Mouse (Mus musculus) left cerebral cortex, postnatal 10 days (tissue): ENCODE measurements at regions not wholly inside any gene's neighbourhood (a gene's known extent, or its start where the extent isn't known, plus 50 kb on each side); places are given as distances from the start of the nearest gene placed in this dataset.

Experiments
- DNase-seq, 2 experiments: peaks; one replicate each; pipeline ENCODE4 v3.0.0; 2021 to 2022; ENCODE audit warnings: low spot score in 2 of 2, mixed read lengths in 1 of 2; ENCODE audit errors: extremely low spot score in 1 of 2
- intact Hi-C: fragments of 180-260 bp; cut with DNase I; formaldehyde crosslinking; loops from one replicate; pipeline ENCODE4 v1.15.1; 2025

- intact Hi-C loops: no loop called here
- DNase-seq: no peak
These were observed 664.3 kb downstream of the Stpg2 start for GRCm38 (mm10) chr3:139869779-139870178.

DNA sequence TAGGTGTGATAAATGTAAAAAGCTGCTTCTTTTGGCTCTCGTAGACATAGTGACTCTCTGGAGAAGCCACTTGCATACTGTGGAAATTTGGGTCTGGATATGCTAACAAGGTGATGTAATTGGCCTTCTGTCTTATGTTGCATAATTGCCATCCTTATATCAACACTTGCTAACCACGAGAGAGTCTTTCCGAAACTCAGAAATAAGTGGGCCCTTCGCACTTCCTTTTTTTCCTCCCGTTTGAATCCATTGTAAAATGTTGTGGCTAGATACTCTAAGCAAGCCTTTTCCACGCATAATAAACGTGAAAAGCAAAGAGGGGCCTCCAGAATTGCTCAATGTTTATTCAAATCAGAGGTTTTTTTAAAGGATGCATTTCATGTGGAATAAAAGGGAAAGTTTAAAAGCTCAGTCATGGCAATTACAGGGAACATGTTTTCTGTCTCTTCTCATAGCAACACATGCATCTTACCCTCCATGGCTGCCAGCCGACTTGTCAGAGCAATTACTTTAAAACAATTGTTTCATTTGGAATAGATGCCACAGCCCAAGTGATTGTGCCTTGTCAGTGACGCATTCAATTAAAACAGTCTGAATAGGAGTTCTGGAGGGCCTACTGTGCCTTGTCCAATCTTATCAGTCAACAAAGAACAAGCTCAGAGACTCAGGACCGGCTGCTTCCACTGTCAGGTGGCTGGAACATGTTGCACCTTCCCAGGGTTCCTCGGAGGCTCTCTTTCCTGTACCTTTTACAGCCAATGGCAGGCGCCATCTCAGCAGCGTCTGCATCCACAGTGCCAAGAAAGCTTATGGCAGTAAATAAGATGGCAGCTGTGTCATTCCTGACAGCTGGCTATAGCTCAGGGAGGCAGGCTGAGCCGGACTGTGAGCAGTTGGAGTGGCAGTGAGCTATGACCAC lies 680.7 kb downstream of the Stpg2 start:
- peak in 1 of 2 experiments; percentile 1 for DNase-seq
- intact Hi-C loops: no loop called here

DNA sequence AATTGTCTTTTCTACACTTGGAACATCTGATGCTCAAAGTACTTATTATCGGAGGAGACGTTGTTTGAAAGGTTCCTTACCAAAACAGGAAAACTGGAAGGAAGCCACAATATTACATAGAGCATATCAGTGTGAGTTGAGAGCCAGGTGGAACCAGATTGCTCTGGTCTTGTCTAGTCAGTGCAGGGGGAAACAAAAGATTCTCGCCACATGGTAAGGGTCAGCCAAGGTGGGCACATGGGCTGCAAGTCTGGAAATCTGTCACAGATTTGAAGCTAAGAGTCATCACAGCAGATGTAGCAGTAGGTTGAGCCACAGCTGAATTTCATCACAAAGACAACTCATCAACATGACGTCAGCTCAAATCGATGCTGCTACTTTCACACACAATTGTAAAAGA lies 681.8 kb downstream of the Stpg2 start:
- intact Hi-C loops: no loop called here
- DNase-seq: no peak

GRCm38 (mm10) chr3:139888537-139888936 lies 683.0 kb downstream of the Stpg2 start:
- no peak for DNase-seq
- intact Hi-C loops: no loop called here

DNA sequence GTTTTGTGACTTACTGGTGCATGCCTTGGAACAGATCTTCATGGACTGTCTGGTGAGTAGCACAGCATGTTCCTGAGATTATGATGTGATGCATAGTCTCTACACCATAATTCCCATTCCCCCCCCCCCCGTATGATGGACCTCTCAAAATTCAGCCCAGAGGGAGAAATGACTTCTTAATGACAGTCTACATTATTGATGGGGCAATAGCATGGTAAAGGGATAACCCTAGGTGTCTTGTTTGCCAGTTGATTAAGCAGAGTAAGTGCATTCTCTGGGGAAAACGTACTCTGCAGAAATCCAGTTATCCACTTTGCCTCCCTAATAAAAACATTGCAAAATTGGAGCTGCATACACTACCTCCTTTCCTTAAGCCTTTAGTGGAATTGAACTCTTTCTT lies 684.7 kb downstream of the Stpg2 start:
- intact Hi-C loops: no loop called here

GRCm38 (mm10) chr3:139897894-139898293 lies 692.4 kb downstream of the Stpg2 start:
- intact Hi-C loops: no loop called here
- DNase-seq: no peak

More for the DNA sequence above, 684.7 kb downstream of the Stpg2 start:
- no peak for DNase-seq

GRCm38 (mm10) chr3:139899213-139899612 lies 693.7 kb downstream of the Stpg2 start:
- intact Hi-C loops: no loop called here
- no peak for DNase-seq

DNA sequence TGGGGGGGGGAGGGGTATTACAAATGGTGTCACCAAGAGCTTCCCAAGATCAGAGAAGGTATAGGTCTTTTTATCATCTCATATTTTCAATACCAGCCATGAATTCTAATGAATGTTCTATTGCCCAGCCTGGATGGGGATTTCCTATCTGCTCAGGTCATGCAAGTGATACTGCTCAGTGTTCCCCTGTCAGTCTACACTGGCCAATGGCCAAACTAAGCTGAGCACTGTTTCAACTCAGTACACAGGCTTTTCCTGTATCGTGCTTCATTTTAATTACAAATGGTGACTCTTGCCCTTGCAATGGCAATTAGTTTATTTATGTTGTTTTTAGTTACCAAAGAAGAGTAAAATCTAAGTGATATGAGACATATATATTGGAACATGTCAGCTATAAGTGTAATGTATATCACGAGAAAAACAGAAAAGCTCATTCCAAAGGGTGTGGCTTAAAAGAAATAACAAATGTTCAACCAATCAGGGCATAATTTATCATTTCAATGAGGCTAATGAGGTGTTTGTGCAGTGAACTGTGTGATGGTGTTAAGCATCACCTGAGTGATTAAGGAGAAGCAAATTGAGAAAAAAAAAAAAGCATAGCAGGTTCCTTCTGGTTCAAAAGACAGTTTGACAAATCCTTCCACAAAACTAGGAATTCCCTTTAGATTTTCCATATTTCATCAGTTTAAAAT lies 708.3 kb downstream of the Stpg2 start:
- intact Hi-C loops: no loop called here
- DNase-seq: no peak

- no peak for DNase-seq
- intact Hi-C loops: no loop called here
These were observed 716.8 kb downstream of the Stpg2 start for GRCm38 (mm10) chr3:139922267-139922666.

- intact Hi-C loops: no loop called here
- no peak for DNase-seq
These were observed 727.5 kb downstream of the Stpg2 start for GRCm38 (mm10) chr3:139933039-139933438.

DNA sequence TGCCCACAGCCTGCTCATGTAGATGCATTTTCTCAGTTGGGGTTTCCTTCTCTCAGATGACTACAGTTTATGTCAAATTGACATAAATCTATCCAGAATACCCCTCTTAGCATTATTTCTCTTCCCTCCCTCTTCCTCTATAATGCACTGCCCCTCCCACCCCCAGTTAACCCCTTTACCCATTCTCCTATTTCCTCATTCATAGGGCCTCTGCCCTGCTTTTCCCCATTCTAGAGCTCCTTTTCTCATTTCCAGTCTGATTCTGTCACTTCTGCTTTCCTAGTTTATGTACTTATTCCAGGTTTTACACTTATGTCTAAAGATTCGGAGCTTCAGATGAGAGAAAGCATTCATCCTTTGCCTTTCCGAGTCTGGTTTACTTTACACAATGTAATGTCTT lies 740.7 kb downstream of the Stpg2 start:
- no peak for DNase-seq
- intact Hi-C loops: no loop called here

GRCm38 (mm10) chr3:139947247-139947646 lies 741.8 kb downstream of the Stpg2 start:
- DNase-seq: no peak
- intact Hi-C loops: no loop called here

- DNase-seq: no peak
- intact Hi-C loops: no loop called here
These were observed 743.6 kb downstream of the Stpg2 start for GRCm38 (mm10) chr3:139949096-139949495.

- intact Hi-C loops: no loop called here
- no peak for DNase-seq
These were observed 744.7 kb downstream of the Stpg2 start for GRCm38 (mm10) chr3:139950016-139950705.

- no peak for DNase-seq
- intact Hi-C loops: no loop called here
These were observed 746.0 kb downstream of the Stpg2 start for GRCm38 (mm10) chr3:139951516-139951915.

GRCm38 (mm10) chr3:139978172-139978571 lies 772.7 kb downstream of the Stpg2 start:
- intact Hi-C loops: no loop called here
- DNase-seq: no peak

DNA sequence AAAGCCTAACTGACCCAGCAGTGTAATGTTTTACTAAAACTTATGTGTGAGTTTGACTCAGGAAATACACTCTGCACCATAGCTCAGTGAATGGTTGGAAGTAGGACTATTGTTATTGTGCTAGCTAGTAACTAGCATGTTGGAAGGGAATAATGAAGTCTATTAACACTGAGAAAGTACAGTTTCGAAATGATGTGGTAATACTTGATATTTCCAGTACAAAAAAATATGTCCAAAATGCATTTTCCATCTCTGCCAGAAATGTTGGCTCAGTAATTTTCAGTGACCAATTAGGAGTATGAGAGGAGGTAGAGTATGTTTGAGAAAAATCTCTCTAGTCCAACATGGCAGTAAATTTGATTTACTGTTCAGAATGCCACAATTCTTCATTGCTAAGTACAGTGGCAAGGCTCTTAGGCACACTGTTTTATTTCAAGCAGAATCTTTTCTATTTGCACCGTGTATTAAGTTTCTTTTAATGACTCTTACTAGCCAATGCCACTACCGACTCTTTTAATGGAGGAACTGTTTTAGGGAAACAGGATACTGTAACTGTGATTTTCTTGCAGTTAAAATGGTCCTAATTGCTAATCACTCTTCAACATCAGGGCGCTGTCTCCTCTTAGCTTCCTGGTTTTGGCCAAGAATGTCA lies 780.5 kb downstream of the Stpg2 start:
- intact Hi-C loops: no loop called here
- no peak for DNase-seq

GRCm38 (mm10) chr3:139988938-139989337 lies 783.4 kb downstream of the Stpg2 start:
- intact Hi-C loops: no loop called here
- DNase-seq: no peak

- intact Hi-C loops: no loop called here
- no peak for DNase-seq
These were observed 783.9 kb downstream of the Stpg2 start for GRCm38 (mm10) chr3:139989380-139989779.
